Comparison of ENCODE assay signal across 23 mouse cellular contexts in the genomic region with DNA sequence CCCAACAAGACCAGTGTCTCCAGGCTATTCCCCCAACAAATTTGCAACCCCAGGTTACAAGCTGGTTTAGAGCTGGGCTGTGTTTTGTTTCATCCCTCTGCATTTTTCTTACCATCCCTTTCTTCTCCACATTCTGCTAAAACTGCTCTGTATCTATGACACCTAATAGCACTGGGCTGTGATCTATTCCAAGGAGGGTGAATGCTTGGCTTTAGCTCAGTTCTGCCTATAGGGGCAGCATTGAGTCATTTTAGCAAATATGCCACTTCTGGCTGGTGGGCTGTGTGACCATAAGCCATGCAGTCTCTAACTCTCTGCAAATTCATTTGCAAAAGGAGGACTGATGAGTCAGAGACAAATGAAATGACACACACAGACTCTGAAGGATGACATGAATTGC. TPM values are rescaled to one million over a fixed set of nuclear protein-coding genes. Genes with fewer than 3 reads are reported as not detected.
DNase-seq lines count a peak whose midpoint lies in the region; ATAC-seq and TF ChIP-seq lines count a peak whose summit lies in the region.
"Not testable (repeated sequence)": the region's sequence is repeated elsewhere in the genome, so short reads cannot be mapped to it uniquely, and the experiment has no call there.
"Had no signal": no experiment of that assay in that cellular context is flagged by ENCODE, and none has a peak within 500 bp of the region (broad histone marks: within the 10 kb centered on the region; RNA-seq: fewer than 3 reads in every experiment).

No protein-coding gene starts in this region.

- not testable (repeated sequence) for H3K27me3 ChIP-seq in intestine, postnatal 0 days (replicated peaks; ENCODE audit: control insufficient read depth, insufficient read depth, low read length); lung, embryonic 14.5 days (ENCODE audit: insufficient read depth, low read length); midbrain, postnatal 0 days (ENCODE audit: insufficient read depth, low read length)

- H3K4me1 ChIP-seq in intestine, postnatal 0 days (replicated peaks; ENCODE audit: control insufficient read depth, insufficient read depth, low read length); lung, embryonic 14.5 days (ENCODE audit: insufficient read depth); midbrain, postnatal 0 days (ENCODE audit: insufficient read depth, low read length): not testable (repeated sequence)

- ATAC-seq in granulocyte monocyte progenitor cell, adult 5-6 weeks (replicated peaks; ENCODE audit: poor library complexity, severe bottlenecking) = peak; percentile 48; the same call in 1 of the 2 replicates
- not testable (repeated sequence) for ATAC-seq in intestine, postnatal 0 days; midbrain, postnatal 0 days (ENCODE audit: low FRiP score)
- peak; percentile 31; the same call in 1 of the 2 replicates for ATAC-seq in lung, embryonic 14.5 days (ENCODE audit: insufficient read depth)

- H3K4me3 ChIP-seq in intestine, postnatal 0 days (ENCODE audit: low read depth, low read length); lung, embryonic 14.5 days (ENCODE audit: low read depth, low read length); midbrain, postnatal 0 days (ENCODE audit: low read depth, low read length): not testable (repeated sequence)

- not testable (repeated sequence) for H3K9ac ChIP-seq in intestine, postnatal 0 days (ENCODE audit: low read depth, low read length); lung, embryonic 14.5 days; midbrain, postnatal 0 days (replicated peaks; ENCODE audit: low read length, poor library complexity, severe bottlenecking)

- peak; percentile 53 for TF ChIP-seq CTCF in intestine, postnatal 0 days (IDR thresholded peaks at IDR 0.05; ENCODE audit: low read depth)
- peak; percentile 46 for TF ChIP-seq CTCF in lung, embryonic 14.5 days (IDR thresholded peaks at IDR 0.05; ENCODE audit: low read depth)
- TF ChIP-seq CTCF in midbrain, postnatal 0 days (IDR thresholded peaks at IDR 0.05) = peak; percentile 48

- not testable (repeated sequence) for H3K4me2 ChIP-seq in intestine, postnatal 0 days (replicated peaks; ENCODE audit: low read depth); lung, embryonic 14.5 days; midbrain, postnatal 0 days (ENCODE audit: low read depth, low read length, poor library complexity, severe bottlenecking)

- H3K9me3 ChIP-seq in intestine, postnatal 0 days (ENCODE audit: control insufficient read depth); lung, embryonic 14.5 days (ENCODE audit: low read depth, low read length); midbrain, postnatal 0 days (ENCODE audit: low read length): not testable (repeated sequence)

- not testable (repeated sequence) for H3K36me3 ChIP-seq in intestine, postnatal 0 days (ENCODE audit: control insufficient read depth, insufficient read depth); lung, embryonic 14.5 days (ENCODE audit: insufficient read depth); midbrain, postnatal 0 days (ENCODE audit: insufficient read depth, low read length)

- peak; percentile 15 for DNase-seq in A20 (ENCODE audit: low read depth, low spot score)
- DNase-seq in adrenal gland, postnatal 10 days = peak; percentile 7
- DNase-seq in embryo, embryonic 10.5 days (ENCODE audit: low spot score) = peak; percentile 23
- peak; percentile 48 for DNase-seq in lung, embryonic 14.5 days
- DNase-seq in midbrain, postnatal 0 days (ENCODE audit: low spot score) = not testable (repeated sequence)
- peak; percentile 19 for DNase-seq in thymus, postnatal 4 days

- not testable (repeated sequence) for H3K27ac ChIP-seq in intestine, postnatal 0 days (ENCODE audit: low read depth, low read length); lung, embryonic 14.5 days (ENCODE audit: low read depth); midbrain, postnatal 0 days (ENCODE audit: low read depth, low read length)

RNA-seq across cellular contexts. Expression of a gene that starts 36.4 kb away (rescaled TPM):
- not detected for total RNA-seq in adrenal gland, postnatal 10 days (2021)
- total RNA-seq in granulocyte monocyte progenitor cell, adult 5-6 weeks (2014; fragmentation: Nextera tagmentation) = not detected in 2 replicates
- total RNA-seq in granulocyte monocyte progenitor cell, adult 5-6 weeks (2017) = not detected in 2 replicates
- not detected in 2 replicates for polyA plus RNA-seq in intestine, postnatal 0 days (2015; fragmentation: Nextera tagmentation; extraction: Ambion mirVana)
- polyA plus RNA-seq in lung, embryonic 14.5 days (2014; fragmentation: Nextera tagmentation; extraction: Ambion mirVana) = not detected in 2 replicates
- total RNA-seq in midbrain, postnatal 0 days (2014; rRNA removed) = not detected in 2 replicates
- polyA plus RNA-seq in midbrain, postnatal 0 days (2015; fragmentation: Nextera tagmentation; extraction: Ambion mirVana) = not detected in 2 replicates
- total RNA-seq: adrenal gland, postnatal 25 days; gastrocnemius, postnatal 4 days; heart, postnatal 14 days; layer of hippocampus, postnatal 25 days; left cerebral cortex, postnatal 14 days had no signal
- polyA plus RNA-seq: activated CD4-positive, CD25-positive, alpha-beta regulatory T cell, adult 4 months; embryonic facial prominence, embryonic 13.5 days; forebrain, embryonic 16.5 days; heart, embryonic 11.5 days; hindbrain, embryonic 14.5 days; intestine, embryonic 16.5 days; kidney, embryonic 15.5 days; limb, embryonic 13.5 days; liver, embryonic 13.5 days; stomach, embryonic 16.5 days had no signal
